Mouse (Mus musculus): Measurements from ENCODE around the gene Nfe2l1.

GRCm38 (mm10) chr11:96848694-96849093 is 18.9 kb upstream of the Nfe2l1 start:
- no peak for TF ChIP-seq CTCF (IDR thresholded peaks at IDR 0.05; ENCODE audit: control insufficient read depth, insufficient read depth, insufficient read length)
- TF ChIP-seq MYOD1 (IDR thresholded peaks at IDR 0.05; ENCODE audit: control insufficient read depth, insufficient read length, low read depth) = no peak
- no peak for TF ChIP-seq MAX (IDR thresholded peaks at IDR 0.05)
- no peak for TF ChIP-seq USF1 (IDR thresholded peaks at IDR 0.05; ENCODE audit: low read depth)
- TF ChIP-seq CEBPB (IDR thresholded peaks at IDR 0.05; ENCODE audit: low read depth) = no peak
- TF ChIP-seq MYOG (IDR thresholded peaks at IDR 0.05; ENCODE audit: control insufficient read depth, extremely low read depth, insufficient read length) = no peak
